Mouse (Mus musculus): ENCODE data around the gene Llcfc1. TPM values are rescaled to one million over a fixed set of nuclear protein-coding genes. Genes with fewer than 3 reads are reported as not detected.

Llcfc1 gene
- total RNA-seq, 2 experiments from 2014 or later: not detected

- no peak for DNase-seq
Measured at GRCm38 (mm10) chr6:41704123-41704522, 19.9 kb downstream of the Llcfc1 start, which contains the start of gene Kel. Gene Kel (minus strand): TSS chr6:41704339.

DNA sequence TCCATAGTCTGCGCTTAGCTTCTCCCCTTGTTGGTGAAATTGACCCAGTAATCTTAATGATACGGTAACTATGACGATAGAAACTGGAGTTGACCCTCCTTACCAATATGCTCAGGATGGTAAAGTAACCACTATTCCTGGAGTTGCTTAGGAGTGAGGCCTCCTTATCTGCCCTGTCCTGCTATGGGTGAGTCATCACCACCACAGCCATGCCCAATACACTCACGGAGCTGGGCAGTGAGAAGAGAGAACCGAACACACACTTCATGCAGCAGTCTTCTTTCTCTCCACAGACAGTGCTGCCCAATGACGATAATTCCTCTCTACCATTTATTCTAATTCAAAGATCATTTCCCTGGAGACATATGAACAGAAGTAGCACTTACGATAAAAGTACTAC lies 22.0 kb downstream of the Llcfc1 start:
- no peak for DNase-seq

DNA sequence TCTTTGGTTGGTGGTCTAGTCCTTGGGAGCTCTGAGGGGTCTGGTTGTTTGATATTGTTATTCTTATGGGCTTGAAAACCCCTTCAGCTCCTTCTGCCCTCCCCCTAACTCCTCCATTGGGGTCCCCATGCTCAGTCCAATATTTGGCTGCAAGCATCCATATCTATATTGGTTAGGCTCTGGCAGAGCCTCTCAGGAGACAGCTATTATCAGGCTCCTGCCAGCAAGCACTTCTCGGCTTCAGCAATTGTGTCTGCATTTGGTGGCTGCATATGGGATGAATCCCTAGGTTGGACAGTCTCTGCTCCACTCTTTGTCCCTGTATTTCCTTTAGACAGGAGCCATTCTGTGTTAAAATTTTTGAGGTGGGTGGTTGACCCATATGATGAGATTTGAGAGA lies 26.1 kb downstream of the Llcfc1 start:
- no peak for DNase-seq

DNA sequence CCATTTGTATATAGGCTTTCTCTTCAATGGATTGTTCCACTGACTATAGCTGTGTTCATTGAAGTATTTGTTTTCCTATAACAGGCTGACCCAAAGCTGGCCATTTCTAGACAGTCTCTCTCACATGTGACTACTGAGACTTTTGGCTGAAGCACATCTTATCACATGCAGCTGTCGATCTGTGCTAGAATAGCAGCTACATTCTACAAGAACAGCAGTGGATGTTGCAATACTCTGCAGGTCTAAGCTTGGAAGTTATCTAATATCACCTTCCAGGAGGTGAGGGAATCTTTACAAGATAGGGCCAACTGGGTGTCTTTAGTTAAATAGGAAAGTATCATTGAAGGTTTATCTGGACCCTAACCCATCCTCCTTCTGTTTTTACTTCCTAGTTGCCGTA lies 37.2 kb downstream of the Llcfc1 start:
- DNase-seq: no peak

DNA sequence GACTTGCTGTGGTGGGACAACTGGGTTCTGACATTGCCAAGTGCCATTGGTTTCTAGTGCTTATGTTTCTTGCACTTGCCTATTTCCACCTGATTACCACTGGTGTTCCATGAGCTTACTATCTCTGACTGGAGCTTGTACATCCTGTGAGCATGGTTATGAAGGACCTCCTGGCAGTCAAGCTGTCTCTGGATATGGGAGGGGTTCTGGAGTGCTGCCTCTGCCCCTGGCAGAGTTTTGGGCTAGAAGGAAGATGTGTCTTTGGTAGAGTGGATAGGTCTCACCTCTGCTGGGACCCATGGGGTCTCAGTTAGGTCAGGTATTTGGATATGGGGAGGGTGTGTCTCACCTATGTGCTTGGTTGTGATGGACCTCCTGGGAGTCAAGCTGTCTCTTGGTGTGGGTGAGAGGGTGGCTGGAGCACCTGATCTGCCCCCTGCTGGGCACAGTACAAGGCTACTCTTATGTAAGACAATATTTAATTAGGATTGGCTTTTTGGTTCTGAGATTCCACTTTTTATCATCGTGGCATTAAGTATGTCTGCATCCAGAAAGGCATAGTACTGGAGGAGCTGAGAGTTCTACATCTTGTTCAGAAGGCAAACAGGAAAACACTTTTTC lies 43.9 kb downstream of the Llcfc1 start:
- DNase-seq: no peak

GRCm38 (mm10) chr6:41734719-41735470 lies 50.7 kb downstream of the Llcfc1 start:
- DNase-seq: no peak

Other genes with a start within 250 kb of the Llcfc1 start
- not detected for gene Gm10334, start 238.3 kb upstream of the Llcfc1 start, total RNA-seq (2021)
- not detected for gene Prss1, start 225.5 kb upstream of the Llcfc1 start, total RNA-seq (2021)
- not detected for gene Prss2, start 162.6 kb upstream of the Llcfc1 start, total RNA-seq (2021)
- gene Ephb6, start 78.9 kb upstream of the Llcfc1 start, total RNA-seq (2021): 1 to 10 TPM; 2.2 to 4.7 TPM
- gene Trpv6, start 48.0 kb upstream of the Llcfc1 start, total RNA-seq (2021): not detected
- not detected for gene Trpv5, start 3.7 kb upstream of the Llcfc1 start, total RNA-seq (2021)
- gene Kel, start 19.9 kb downstream of the Llcfc1 start, total RNA-seq (2021): 1 to 10 TPM in 1 of 2 experiments, not detected in 1; 2.3 TPM
- not detected for gene Olfr459, start 90.7 kb downstream of the Llcfc1 start, total RNA-seq (2021)
- gene Pip, start 163.1 kb downstream of the Llcfc1 start, total RNA-seq (2021): not detected
- not detected for gene Sval2, start 168.6 kb downstream of the Llcfc1 start, total RNA-seq (2021)

All from gastrocnemius, postnatal 10 days (tissue).